Mouse (Mus musculus) spleen, postnatal 4 days (tissue): ENCODE data around the gene Btbd35f28.
"Not testable (repeated sequence)": the region's sequence is repeated elsewhere in the genome, so short reads cannot be mapped to it uniquely, and the experiment has no call there.

Experiments used
- DNase-seq, 2 experiments: peaks; one replicate each; pipeline ENCODE4 v3.0.0; 2022; ENCODE audit warnings: low spot score in 2 of 2

Btbd35f28 gene

DNA sequence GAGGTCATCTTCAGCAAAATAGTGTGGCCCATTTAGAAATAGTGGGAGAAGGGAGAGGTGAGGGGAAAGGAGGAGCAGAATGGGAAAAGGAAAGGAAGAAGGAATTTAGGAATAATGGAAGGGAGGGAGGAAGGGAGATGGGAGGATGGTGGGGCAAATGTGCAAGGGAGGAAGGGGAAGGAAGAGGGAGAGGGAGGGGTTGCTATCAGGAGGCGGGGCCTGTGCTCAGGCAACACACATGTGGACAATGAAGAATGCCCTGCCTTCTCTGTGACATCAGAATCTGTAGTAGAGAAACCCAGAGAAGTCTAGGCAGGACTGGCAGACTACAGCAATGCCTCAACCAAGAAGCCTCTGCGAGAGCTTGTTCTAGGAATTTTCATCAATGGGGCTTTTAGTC, at the start of gene Btbd35f28:
Gene Btbd35f28, plus strand, starts transcription at position 301 of the 400 bp plus-strand sequence.
- DNase-seq = not testable (repeated sequence)
